Mouse (Mus musculus) small intestine, adult 2 months (tissue): ENCODE data around the gene Rtkn2.

ENCODE experiments used
- CTCF ChIP-seq: fragments of 200-500 bp; IDR thresholded peaks from 2 replicates; pipeline ENCODE4 v1.5.1; 2012; ENCODE audit warnings: low read depth, mild to moderate bottlenecking, control low read depth, inconsistent platforms, low read length, moderate library complexity, mixed read lengths; ENCODE audit not compliant: insufficient replicate concordance, insufficient read length; ENCODE audit errors: extremely low read depth
- POLR2A ChIP-seq: fragments of 200-500 bp; IDR thresholded peaks from 2 replicates; pipeline ENCODE4 v1.6.1; 2012; ENCODE audit warnings: low read depth, mild to moderate bottlenecking, control low read depth, inconsistent platforms, low read length, moderate library complexity

DNA sequence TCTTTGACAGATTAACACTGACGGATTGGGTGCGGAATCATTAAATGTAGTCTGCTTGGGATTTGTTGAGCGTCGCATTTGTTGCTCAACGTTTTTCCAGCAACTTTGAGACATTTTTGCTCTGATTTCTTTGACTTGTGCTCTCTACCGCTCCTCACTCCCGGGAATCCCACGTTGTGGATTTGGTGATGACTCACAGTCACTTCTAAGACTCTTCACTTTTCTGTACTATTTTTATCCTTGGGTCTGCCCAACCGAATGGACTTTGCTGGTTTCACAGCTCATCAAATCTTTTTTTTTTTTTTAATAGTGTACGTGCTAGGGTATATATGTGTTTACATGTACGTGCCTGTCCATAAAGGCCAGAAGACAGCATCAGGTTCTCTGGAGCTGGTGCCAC lies 46.6 kb upstream of the Rtkn2 start:
- no peak for TF ChIP-seq CTCF
- TF ChIP-seq POLR2A = no peak
